Mouse (Mus musculus): ENCODE data around the gene Micu1. TPM values are rescaled to one million over a fixed set of nuclear protein-coding genes. Genes with fewer than 3 reads are reported as not detected.
"Not testable (repeated sequence)": the region's sequence is repeated elsewhere in the genome, so short reads cannot be mapped to it uniquely, and the experiment has no call there.

The Micu1 gene
- polyA plus RNA-seq, 1 experiment from 2014 or later: 65.0 TPM

DNA sequence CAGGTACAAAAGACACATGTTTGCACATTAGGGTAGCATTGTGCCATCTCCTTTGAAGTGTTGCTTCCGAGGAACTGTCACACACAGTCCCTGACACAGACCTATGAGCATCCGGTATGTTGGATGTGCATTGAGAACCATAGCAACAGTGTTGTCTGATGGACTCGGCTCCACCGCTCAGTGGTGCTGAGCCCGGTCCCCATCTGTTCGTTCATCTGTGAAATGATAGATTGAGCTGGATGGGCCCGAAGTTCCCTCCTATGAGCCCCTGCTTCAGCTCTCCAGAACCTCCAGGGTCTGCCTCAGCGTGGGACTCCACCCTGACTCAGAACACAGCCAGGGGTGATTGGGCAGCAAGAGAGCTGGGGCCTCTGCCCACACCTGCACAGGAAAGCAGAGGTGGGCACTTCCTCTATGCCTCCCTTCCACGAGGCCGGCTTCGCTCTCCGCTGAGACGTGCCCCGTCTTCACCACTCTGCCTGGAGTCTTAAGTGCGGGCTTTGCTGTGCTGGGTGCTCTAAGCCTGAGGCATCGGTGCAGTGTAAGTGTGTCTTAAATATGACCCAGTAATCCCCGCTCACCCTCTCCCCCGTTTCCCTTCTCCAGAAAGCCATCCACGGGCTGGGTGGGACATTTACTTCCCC lies 162.1 kb downstream of the Micu1 start:
- ATAC-seq (replicated peaks; ENCODE audit: low FRiP score): no peak
- no peak for DNase-seq (ENCODE audit: low spot score)

DNA sequence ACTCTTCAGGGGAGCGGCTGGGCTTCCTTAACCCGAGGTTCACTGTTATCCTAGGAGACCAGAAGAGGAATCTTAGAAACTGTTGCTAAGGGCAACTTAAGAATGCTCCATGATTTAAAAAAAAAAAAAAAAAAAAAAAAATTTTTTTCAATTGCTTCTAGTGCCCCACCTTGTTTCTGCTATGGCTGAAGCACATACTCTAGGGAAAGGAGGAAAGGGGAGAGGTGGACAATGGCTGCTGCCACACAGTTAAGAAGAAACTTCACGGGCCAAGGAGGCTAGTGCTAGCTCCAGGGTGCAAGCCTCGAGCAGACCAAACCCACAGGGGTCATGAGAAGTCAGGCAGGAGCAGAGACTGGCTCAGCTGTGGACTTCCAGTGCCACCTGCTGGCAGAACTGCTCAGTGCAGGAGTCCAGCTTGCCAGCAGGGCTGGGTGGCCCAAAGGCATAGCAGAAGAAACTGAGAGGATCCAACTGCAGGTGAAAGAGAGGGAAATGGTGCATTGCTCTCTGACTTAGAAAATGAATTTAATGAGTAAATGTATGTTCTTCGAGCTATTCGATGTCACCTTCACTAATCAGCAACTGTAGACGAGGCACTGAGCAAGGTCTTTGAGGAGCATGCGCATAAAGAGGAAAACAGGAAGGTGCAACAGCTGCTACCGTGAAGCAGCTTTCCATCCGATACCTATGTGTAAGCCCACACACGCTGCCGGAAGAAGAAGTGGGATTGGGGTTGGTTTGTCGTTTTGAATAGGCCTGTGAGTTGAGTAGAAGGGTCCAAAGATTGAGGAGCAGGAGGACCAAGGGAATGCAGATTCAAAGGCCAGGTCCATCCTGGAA lies 162.8 kb downstream of the Micu1 start:
- H3K27me3 ChIP-seq (ENCODE audit: control insufficient read depth, insufficient read depth, low read length): no peaks in the 10 kb centered on the region
- H3K9ac ChIP-seq (ENCODE audit: low read length): no peak overlapping the region
- no peaks in the 10 kb centered on the region for H3K4me1 ChIP-seq (replicated peaks; ENCODE audit: control insufficient read depth, insufficient read depth, low read length)
- ATAC-seq (replicated peaks; ENCODE audit: low FRiP score) (peak; percentile 71), DNase-seq (ENCODE audit: low spot score) (peak; percentile 92)
- no peak overlapping the region for H3K4me2 ChIP-seq (ENCODE audit: low read depth, low read length, severe bottlenecking)
- 38% methylated on average over 13 of the region's 13 CpGs for WGBS
- no peak overlapping the region for H3K4me3 ChIP-seq (ENCODE audit: low read depth, low read length)
- no peak overlapping the region for H3K27ac ChIP-seq (ENCODE audit: low read depth, low read length)
- no peaks in the 10 kb centered on the region for H3K36me3 ChIP-seq (ENCODE audit: control insufficient read depth, insufficient read depth, low read length)
- H3K9me3 ChIP-seq (ENCODE audit: control insufficient read depth, low read length): no peaks in the 10 kb centered on the region

More for the DNA sequence above, 162.1 kb downstream of the Micu1 start:
- Histone ChIP-seq H3K9me3 (ENCODE audit: control insufficient read depth, low read length) (no peaks in the 10 kb centered on the region), H3K9ac (ENCODE audit: low read length) (no peak overlapping the region), H3K4me1 (replicated peaks; ENCODE audit: control insufficient read depth, insufficient read depth, low read length) (no peaks in the 10 kb centered on the region), H3K4me3 (ENCODE audit: low read depth, low read length) (no peak overlapping the region), H3K27me3 (ENCODE audit: control insufficient read depth, insufficient read depth, low read length) (no peaks in the 10 kb centered on the region), H3K36me3 (ENCODE audit: control insufficient read depth, insufficient read depth, low read length) (no peaks in the 10 kb centered on the region), H3K27ac (ENCODE audit: low read depth, low read length) (no peak overlapping the region), H3K4me2 (ENCODE audit: low read depth, low read length, severe bottlenecking) (no peak overlapping the region)
- WGBS: 80% methylated on average over 19 of the region's 19 CpGs

DNA sequence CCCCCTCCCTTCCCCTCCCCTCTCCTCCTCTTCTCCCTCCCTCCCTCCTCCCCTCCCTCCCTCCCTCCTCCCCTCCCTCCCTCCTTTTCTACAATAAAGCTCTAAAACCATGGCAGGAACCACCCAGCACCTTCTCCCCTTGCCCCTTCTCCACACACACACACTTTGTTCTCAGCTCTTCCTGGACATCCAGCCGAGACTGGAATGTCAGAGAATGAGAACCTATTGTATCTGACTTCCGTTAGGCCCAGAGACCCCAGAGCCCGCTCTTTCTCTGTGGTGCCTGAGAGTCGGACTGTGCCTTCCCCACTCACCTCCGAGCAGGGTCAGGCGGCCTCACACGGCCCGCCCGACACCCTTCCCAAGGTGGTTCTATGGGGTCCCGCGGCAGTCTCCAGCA lies 166.0 kb downstream of the Micu1 start:
- H3K4me3 ChIP-seq (ENCODE audit: low read depth, low read length): no peak overlapping the region
- H3K36me3 ChIP-seq (ENCODE audit: control insufficient read depth, insufficient read depth, low read length): no peaks in the 10 kb centered on the region
- ATAC-seq (replicated peaks; ENCODE audit: low FRiP score) (no peak), DNase-seq (ENCODE audit: low spot score) (no peak)
- H3K4me2 ChIP-seq (ENCODE audit: low read depth, low read length, severe bottlenecking): no peak overlapping the region
- H3K9me3 ChIP-seq (ENCODE audit: control insufficient read depth, low read length): no peaks in the 10 kb centered on the region
- H3K4me1 ChIP-seq (replicated peaks; ENCODE audit: control insufficient read depth, insufficient read depth, low read length): no peaks in the 10 kb centered on the region
- H3K27me3 ChIP-seq (ENCODE audit: control insufficient read depth, insufficient read depth, low read length): no peaks in the 10 kb centered on the region
- H3K27ac ChIP-seq (ENCODE audit: low read depth, low read length): no peak overlapping the region
- 57% methylated on average over 11 of the region's 11 CpGs for WGBS
- no peak overlapping the region for H3K9ac ChIP-seq (ENCODE audit: low read length)

DNA sequence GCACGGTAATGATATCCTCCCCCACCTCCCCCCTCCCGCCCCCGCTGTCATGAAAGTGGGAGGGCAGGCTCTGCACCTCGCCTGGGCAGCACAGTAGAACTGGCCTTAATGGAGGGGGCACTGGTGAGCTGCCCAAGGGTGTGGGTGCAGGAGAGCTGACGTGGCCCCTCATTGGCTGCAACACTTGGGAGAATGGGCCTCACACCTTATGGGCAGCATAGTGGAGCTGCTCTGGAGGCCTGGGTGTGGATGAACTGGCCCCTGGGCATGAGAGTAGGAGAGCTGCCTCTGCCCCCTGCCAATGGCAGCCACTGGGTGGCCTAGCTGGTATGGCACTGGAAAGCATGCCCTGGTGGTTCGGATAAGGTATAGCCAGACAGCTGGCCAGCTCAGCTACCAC lies 167.8 kb downstream of the Micu1 start:
- H3K27me3 ChIP-seq (ENCODE audit: control insufficient read depth, insufficient read depth, low read length): no peaks in the 10 kb centered on the region
- H3K4me1 ChIP-seq (replicated peaks; ENCODE audit: control insufficient read depth, insufficient read depth, low read length): no peaks in the 10 kb centered on the region
- H3K36me3 ChIP-seq (ENCODE audit: control insufficient read depth, insufficient read depth, low read length): no peaks in the 10 kb centered on the region
- no peak overlapping the region for H3K4me3 ChIP-seq (ENCODE audit: low read depth, low read length)
- DNase-seq (ENCODE audit: low spot score) (no peak), ATAC-seq (replicated peaks; ENCODE audit: low FRiP score) (no peak)
- WGBS: 87% methylated on average over 6 of the region's 6 CpGs
- no peak overlapping the region for H3K4me2 ChIP-seq (ENCODE audit: low read depth, low read length, severe bottlenecking)
- no peak overlapping the region for H3K27ac ChIP-seq (ENCODE audit: low read depth, low read length)
- no peaks in the 10 kb centered on the region for H3K9me3 ChIP-seq (ENCODE audit: control insufficient read depth, low read length)
- H3K9ac ChIP-seq (ENCODE audit: low read length): no peak overlapping the region

DNA sequence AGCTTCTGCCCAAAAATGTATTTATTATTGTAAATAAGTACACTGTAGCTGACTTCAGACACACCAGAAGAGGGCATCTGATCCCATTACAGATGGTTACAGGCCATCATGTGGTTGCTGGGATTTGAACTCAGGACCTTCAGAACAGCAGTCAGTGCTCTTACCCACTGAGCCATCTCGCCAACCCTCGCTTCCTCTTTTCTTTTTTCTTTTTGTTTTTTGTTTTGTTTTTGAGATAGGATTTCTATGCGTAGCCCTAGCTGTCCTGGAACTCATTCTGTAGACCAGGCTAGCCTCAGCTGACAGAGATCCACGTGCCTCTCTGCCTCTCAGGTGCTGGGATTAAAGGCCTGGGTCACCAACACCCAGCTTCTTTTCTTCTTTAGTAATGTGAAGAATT lies 170.4 kb downstream of the Micu1 start:
- H3K4me3 ChIP-seq (ENCODE audit: low read depth, low read length); H3K4me1 ChIP-seq (replicated peaks; ENCODE audit: control insufficient read depth, insufficient read depth, low read length); H3K9ac ChIP-seq (ENCODE audit: low read length); H3K9me3 ChIP-seq (ENCODE audit: control insufficient read depth, low read length); H3K36me3 ChIP-seq (ENCODE audit: control insufficient read depth, insufficient read depth, low read length); H3K27me3 ChIP-seq (ENCODE audit: control insufficient read depth, insufficient read depth, low read length); DNase-seq (ENCODE audit: low spot score); ATAC-seq (replicated peaks; ENCODE audit: low FRiP score); H3K4me2 ChIP-seq (ENCODE audit: low read depth, low read length, severe bottlenecking); H3K27ac ChIP-seq (ENCODE audit: low read depth, low read length): not testable (repeated sequence)
- WGBS: 95% methylated on average over 4 of the region's 4 CpGs

DNA sequence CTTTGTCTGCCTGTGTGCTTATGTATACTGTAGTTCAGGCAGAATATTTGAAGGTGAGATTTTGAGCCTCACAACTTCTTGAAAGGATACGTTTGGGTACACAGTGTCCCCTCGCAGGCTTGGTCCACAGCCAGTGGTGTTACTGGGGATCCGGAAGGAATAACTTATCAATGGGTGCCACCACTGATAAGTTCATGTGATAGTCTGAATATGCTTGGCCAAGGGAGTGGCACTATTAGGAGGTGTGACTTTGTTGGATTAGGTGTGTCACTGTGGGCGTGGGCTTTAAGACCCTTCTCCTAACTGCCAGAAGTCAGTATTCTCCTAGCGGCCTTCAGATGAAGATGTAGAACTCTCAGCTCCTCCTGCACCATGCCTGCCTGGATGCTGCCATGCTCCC lies 170.9 kb downstream of the Micu1 start:
- ATAC-seq (replicated peaks; ENCODE audit: low FRiP score) (no peak), DNase-seq (ENCODE audit: low spot score) (no peak)
- Histone ChIP-seq H3K9ac (ENCODE audit: low read length) (no peak overlapping the region), H3K27ac (ENCODE audit: low read depth, low read length) (no peak overlapping the region), H3K9me3 (ENCODE audit: control insufficient read depth, low read length) (no peaks in the 10 kb centered on the region), H3K4me2 (ENCODE audit: low read depth, low read length, severe bottlenecking) (no peak overlapping the region), H3K36me3 (ENCODE audit: control insufficient read depth, insufficient read depth, low read length) (no peaks in the 10 kb centered on the region), H3K4me1 (replicated peaks; ENCODE audit: control insufficient read depth, insufficient read depth, low read length) (no peaks in the 10 kb centered on the region), H3K4me3 (ENCODE audit: low read depth, low read length) (no peak overlapping the region), H3K27me3 (ENCODE audit: control insufficient read depth, insufficient read depth, low read length) (no peaks in the 10 kb centered on the region)
- 91% methylated on average over 5 of the region's 5 CpGs for WGBS

DNA sequence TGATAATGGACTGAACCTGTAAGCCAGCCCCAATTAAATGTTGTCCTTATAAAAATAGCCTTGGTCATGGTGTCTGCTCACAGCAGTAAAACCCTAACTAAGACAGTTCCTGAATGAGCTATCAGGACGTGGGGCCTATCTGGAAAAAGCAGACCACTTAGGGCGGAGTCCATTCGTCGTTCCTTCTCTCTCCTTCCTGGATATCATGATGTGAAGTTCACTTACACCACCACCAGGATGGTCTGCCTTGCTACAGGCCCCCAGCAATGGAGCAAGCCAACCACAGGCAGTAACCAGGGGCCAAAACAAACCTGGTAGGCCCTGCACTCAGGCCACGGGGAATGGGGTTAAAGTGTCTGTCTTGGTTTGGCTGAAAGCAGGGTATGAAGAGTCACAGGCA lies 171.3 kb downstream of the Micu1 start:
- DNase-seq (ENCODE audit: low spot score) (no peak), ATAC-seq (replicated peaks; ENCODE audit: low FRiP score) (no peak)
- no peaks in the 10 kb centered on the region for H3K4me1 ChIP-seq (replicated peaks; ENCODE audit: control insufficient read depth, insufficient read depth, low read length)
- H3K36me3 ChIP-seq (ENCODE audit: control insufficient read depth, insufficient read depth, low read length): no peaks in the 10 kb centered on the region
- no peaks in the 10 kb centered on the region for H3K9me3 ChIP-seq (ENCODE audit: control insufficient read depth, low read length)
- WGBS: 76% methylated on average over 5 of the region's 5 CpGs
- H3K4me3 ChIP-seq (ENCODE audit: low read depth, low read length): no peak overlapping the region
- no peak overlapping the region for H3K4me2 ChIP-seq (ENCODE audit: low read depth, low read length, severe bottlenecking)
- no peaks in the 10 kb centered on the region for H3K27me3 ChIP-seq (ENCODE audit: control insufficient read depth, insufficient read depth, low read length)
- H3K27ac ChIP-seq (ENCODE audit: low read depth, low read length): no peak overlapping the region
- no peak overlapping the region for H3K9ac ChIP-seq (ENCODE audit: low read length)

DNA sequence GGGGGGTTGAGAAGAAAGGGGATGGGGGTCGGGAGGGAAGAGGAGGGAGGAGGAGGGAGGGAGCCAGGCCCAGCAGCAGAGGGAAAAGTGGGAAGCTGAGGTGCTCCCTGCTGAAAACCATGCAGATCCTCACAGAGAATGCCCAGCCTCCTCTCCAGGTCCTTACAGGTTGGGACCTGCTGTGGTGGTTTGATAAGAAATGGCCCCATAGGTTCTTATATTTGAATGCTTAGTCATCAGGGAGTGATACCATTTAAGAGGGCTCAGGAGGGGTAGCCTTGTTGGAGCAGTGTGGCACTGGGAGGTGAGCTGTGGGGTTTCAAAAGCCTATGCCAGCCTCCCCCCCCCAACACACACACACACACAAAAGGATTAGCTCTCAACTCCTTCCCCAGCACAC lies 173.1 kb downstream of the Micu1 start:
- Histone ChIP-seq H3K27me3 (ENCODE audit: control insufficient read depth, insufficient read depth, low read length) (no peaks in the 10 kb centered on the region), H3K27ac (ENCODE audit: low read depth, low read length) (no peak overlapping the region), H3K4me3 (ENCODE audit: low read depth, low read length) (no peak overlapping the region), H3K9ac (ENCODE audit: low read length) (no peak overlapping the region; the same call in 1 of the 2 replicates), H3K9me3 (ENCODE audit: control insufficient read depth, low read length) (no peaks in the 10 kb centered on the region), H3K4me2 (ENCODE audit: low read depth, low read length, severe bottlenecking) (no peak overlapping the region), H3K4me1 (replicated peaks; ENCODE audit: control insufficient read depth, insufficient read depth, low read length) (no peaks in the 10 kb centered on the region), H3K36me3 (ENCODE audit: control insufficient read depth, insufficient read depth, low read length) (no peaks in the 10 kb centered on the region)
- no peak for DNase-seq (ENCODE audit: low spot score)
- WGBS: 50% methylated on average over 1 of the region's 1 CpGs
- no peak for ATAC-seq (replicated peaks; ENCODE audit: low FRiP score)

DNA sequence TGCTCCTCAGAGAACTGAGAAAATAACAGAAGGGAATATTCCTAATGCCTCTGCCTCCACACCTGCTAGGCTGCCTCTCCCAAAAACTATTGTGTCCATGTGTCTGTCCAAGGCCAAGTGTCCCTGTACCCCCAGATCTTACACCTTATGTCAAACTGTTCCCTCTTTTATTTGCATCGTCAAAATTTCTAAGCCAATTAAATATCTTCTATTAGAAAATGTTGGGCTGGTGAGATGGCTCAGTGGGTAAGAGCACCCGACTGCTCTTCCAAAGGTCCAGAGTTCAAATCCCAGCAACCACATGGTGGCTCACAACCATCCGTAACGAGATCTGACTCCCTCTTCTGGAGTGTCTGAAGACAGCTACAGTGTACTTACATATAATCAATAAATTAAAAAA lies 174.4 kb downstream of the Micu1 start:
- not testable (repeated sequence) for H3K36me3 ChIP-seq (ENCODE audit: control insufficient read depth, insufficient read depth, low read length); DNase-seq (ENCODE audit: low spot score); H3K27ac ChIP-seq (ENCODE audit: low read depth, low read length); H3K9me3 ChIP-seq (ENCODE audit: control insufficient read depth, low read length); H3K27me3 ChIP-seq (ENCODE audit: control insufficient read depth, insufficient read depth, low read length); H3K9ac ChIP-seq (ENCODE audit: low read length); ATAC-seq (replicated peaks; ENCODE audit: low FRiP score); H3K4me1 ChIP-seq (replicated peaks; ENCODE audit: control insufficient read depth, insufficient read depth, low read length); H3K4me3 ChIP-seq (ENCODE audit: low read depth, low read length); H3K4me2 ChIP-seq (ENCODE audit: low read depth, low read length, severe bottlenecking)
- 94% methylated on average over 4 of the region's 4 CpGs for WGBS

All from forebrain, embryonic 11.5 days (tissue).